Mouse (Mus musculus) MEL (cell line): ENCODE results near the gene Rph3al. TPM values are rescaled to one million over a fixed set of nuclear protein-coding genes. Genes with fewer than 3 reads are reported as not detected.

ENCODE experiments used
- DNase-seq: peaks from one replicate; pipeline ENCODE4 v3.0.0; 2011; ENCODE audit warnings: low read depth, low spot score
- H3K27ac ChIP-seq: 2 replicates; pipeline ENCODE4 v1.5.1; 2012; ENCODE audit warnings: low read depth, mild to moderate bottlenecking, control low read depth, low read length, moderate library complexity; ENCODE audit not compliant: control insufficient read depth
- H3K27me3 ChIP-seq, 2 experiments: fragments of 150-350 bp in 1 of 2; sonication (generic) in 1 of 2; 2 replicates each; pipeline ENCODE4 v1.6.1; 2012; ENCODE audit warnings: low read length in 2 of 2, mild to moderate bottlenecking in 2 of 2, improper control_type of control experiment in 1 of 2, moderate library complexity in 1 of 2; ENCODE audit not compliant: insufficient read depth in 2 of 2, control insufficient read depth in 1 of 2
- H3K36me3 ChIP-seq, 2 experiments: 2 replicates each; pipeline ENCODE4 v1.6.1; 2012 to 2014; ENCODE audit warnings: low read length in 2 of 2, improper control_type of control experiment in 1 of 2, inconsistent platforms in 1 of 2, mild to moderate bottlenecking in 1 of 2; ENCODE audit not compliant: insufficient read depth in 2 of 2, control insufficient read depth in 1 of 2
- H3K4me1 ChIP-seq, 2 experiments: fragments of 150-350 bp in 1 of 2; sonication (generic) in 1 of 2; 2 replicates each; pipeline ENCODE4 v1.6.1; 2012; ENCODE audit warnings: low read length in 2 of 2, improper control_type of control experiment in 1 of 2, mild to moderate bottlenecking in 1 of 2; ENCODE audit not compliant: insufficient read depth in 2 of 2, control insufficient read depth in 1 of 2
- H3K4me3 ChIP-seq, 2 experiments: fragments of 150-350 bp in 1 of 2; sonication (generic) in 1 of 2; 2 replicates each; pipeline ENCODE4 v1.5.1; 2012; ENCODE audit warnings: low read depth in 2 of 2, low read length in 2 of 2, mild to moderate bottlenecking in 2 of 2, moderate library complexity in 2 of 2, control low read depth in 1 of 2, improper control_type of control experiment in 1 of 2; ENCODE audit not compliant: control insufficient read depth in 1 of 2, insufficient read depth in 1 of 2
- H3K79me2 ChIP-seq: 2 replicates; pipeline ENCODE4 v1.6.1; 2012; ENCODE audit warnings: mild to moderate bottlenecking, low read length, moderate library complexity; ENCODE audit not compliant: control insufficient read depth, poor library complexity, insufficient read depth
- H3K9ac ChIP-seq: 2 replicates; pipeline ENCODE4 v1.6.1; 2012; ENCODE audit warnings: low read depth, mild to moderate bottlenecking, control low read depth, low read length, moderate library complexity; ENCODE audit not compliant: control insufficient read depth, poor library complexity, severe bottlenecking
- H3K9me3 ChIP-seq: fragments of 150-350 bp; sonication (generic); replicated peaks from 2 replicates; pipeline ENCODE4 v1.6.1; 2012; ENCODE audit warnings: mild to moderate bottlenecking, low read length, improper control_type of control experiment, moderate library complexity; ENCODE audit not compliant: insufficient read depth
- BHLHE40 ChIP-seq: IDR thresholded peaks from 2 replicates; pipeline ENCODE4 v1.6.1; 2012; ENCODE audit warnings: low read depth, mild to moderate bottlenecking, inconsistent platforms, low read length, improper control_type of control experiment, borderline replicate concordance
- CHD2 ChIP-seq: IDR thresholded peaks from 2 replicates; pipeline ENCODE4 v1.6.1; 2011; ENCODE audit warnings: low read length, improper control_type of control experiment
- CTCF ChIP-seq, 3 experiments: IDR thresholded peaks in 2 of 3; conservative IDR thresholded peaks in 1 of 3; 2 replicates each; pipeline ENCODE4 v1.5.1; 2011 to 2012; ENCODE audit warnings: low read length in 3 of 3, low read depth in 2 of 3, mild to moderate bottlenecking in 2 of 3, improper control_type of control experiment in 1 of 3, inconsistent platforms in 1 of 3, mixed read lengths in 1 of 3, moderate library complexity in 1 of 3; ENCODE audit not compliant: control insufficient read depth in 1 of 3, insufficient read depth in 1 of 3, poor library complexity in 1 of 3, severe bottlenecking in 1 of 3
- E2F4 ChIP-seq: IDR thresholded peaks from 2 replicates; pipeline ENCODE4 v1.6.1; 2011; ENCODE audit warnings: low read depth, low read length, improper control_type of control experiment, borderline replicate concordance
- ELF1 ChIP-seq: IDR thresholded peaks from 2 replicates; pipeline ENCODE4 v1.6.1; 2014; ENCODE audit warnings: low read depth, mild to moderate bottlenecking, inconsistent platforms, low read length, improper control_type of control experiment, moderate library complexity
- EP300 ChIP-seq, 2 experiments: IDR thresholded peaks; 2 replicates each; pipeline ENCODE4 v1.6.1; 2011; ENCODE audit warnings: improper control_type of control experiment in 2 of 2, low read length in 2 of 2, low read depth in 1 of 2, mild to moderate bottlenecking in 1 of 2
- ETS1 ChIP-seq: IDR thresholded peaks from 2 replicates; pipeline ENCODE4 v1.6.1; 2012; ENCODE audit warnings: low read depth, mild to moderate bottlenecking, inconsistent platforms, low read length, improper control_type of control experiment, moderate library complexity
- JUND ChIP-seq: IDR thresholded peaks from 2 replicates; pipeline ENCODE4 v1.6.1; 2011; ENCODE audit warnings: low read depth, mild to moderate bottlenecking, improper control_type of control experiment, low read length
- KAT2A ChIP-seq: conservative IDR thresholded peaks from 2 replicates; pipeline ENCODE4 v1.6.1; 2012; ENCODE audit warnings: low read depth, low read length, improper control_type of control experiment, inconsistent platforms
- MAFK ChIP-seq: IDR thresholded peaks from 2 replicates; pipeline ENCODE4 v1.6.1; 2011; ENCODE audit warnings: low read depth, mild to moderate bottlenecking, low read length, improper control_type of control experiment, borderline replicate concordance
- MAZ ChIP-seq: IDR thresholded peaks from 2 replicates; pipeline ENCODE4 v1.6.1; 2012; ENCODE audit warnings: low read depth, mild to moderate bottlenecking, inconsistent platforms, low read length, improper control_type of control experiment
- MYB ChIP-seq: IDR thresholded peaks from 2 replicates; pipeline ENCODE4 v1.6.1; 2011; ENCODE audit warnings: mild to moderate bottlenecking, low read depth, low read length, improper control_type of control experiment
- NELFE ChIP-seq: IDR thresholded peaks from 2 replicates; pipeline ENCODE4 v1.6.1; 2011; ENCODE audit warnings: low read depth, low read length, improper control_type of control experiment
- NRF1 ChIP-seq: IDR thresholded peaks from 2 replicates; pipeline ENCODE4 v1.6.1; 2014; ENCODE audit warnings: low read depth, mild to moderate bottlenecking, inconsistent platforms, low read length, improper control_type of control experiment, moderate library complexity; ENCODE audit not compliant: poor library complexity, insufficient read depth, severe bottlenecking
- POLR2AphosphoS2 ChIP-seq: IDR thresholded peaks from 2 replicates; pipeline ENCODE4 v1.6.1; 2011; ENCODE audit warnings: low read length, improper control_type of control experiment
- POLR2AphosphoS5 ChIP-seq: IDR thresholded peaks from 2 replicates; pipeline ENCODE4 v1.6.1; 2012; ENCODE audit warnings: low read depth, borderline replicate concordance, mild to moderate bottlenecking, inconsistent platforms, low read length, moderate library complexity, mixed read lengths
- RCOR1 ChIP-seq: IDR thresholded peaks from 2 replicates; pipeline ENCODE4 v1.6.1; 2012; ENCODE audit warnings: low read depth, mild to moderate bottlenecking, inconsistent platforms, low read length, improper control_type of control experiment
- SIN3A ChIP-seq: IDR thresholded peaks from 2 replicates; pipeline ENCODE4 v1.6.1; 2012; ENCODE audit warnings: low read length, improper control_type of control experiment, inconsistent platforms
- SMC3 ChIP-seq: IDR thresholded peaks from 2 replicates; pipeline ENCODE4 v1.6.1; 2011; ENCODE audit warnings: low read depth, low read length, improper control_type of control experiment
- TAL1 ChIP-seq: IDR thresholded peaks from 2 replicates; pipeline ENCODE4 v1.6.1; 2012; ENCODE audit warnings: mild to moderate bottlenecking, inconsistent platforms, low read length, moderate library complexity, mixed read lengths
- TBP ChIP-seq: IDR thresholded peaks from 2 replicates; pipeline ENCODE4 v1.8.0; 2011; ENCODE audit warnings: low read depth, low read length, improper control_type of control experiment
- TCF12 ChIP-seq: IDR thresholded peaks from 2 replicates; pipeline ENCODE4 v1.6.1; 2014; ENCODE audit warnings: low read depth, mild to moderate bottlenecking, inconsistent platforms, low read length, improper control_type of control experiment, moderate library complexity
- UBTF ChIP-seq: IDR thresholded peaks from 2 replicates; pipeline ENCODE4 v1.6.1; 2012; ENCODE audit warnings: low read depth, mild to moderate bottlenecking, inconsistent platforms, low read length, improper control_type of control experiment, moderate library complexity, borderline replicate concordance; ENCODE audit not compliant: insufficient read depth
- USF1 ChIP-seq: IDR thresholded peaks from 2 replicates; pipeline ENCODE4 v1.6.1; 2014; ENCODE audit warnings: low read depth, mild to moderate bottlenecking, inconsistent platforms, low read length, improper control_type of control experiment, moderate library complexity
- USF2 ChIP-seq, 2 experiments: IDR thresholded peaks; 2 replicates each; pipeline ENCODE4 v1.6.1; 2011 to 2012; ENCODE audit warnings: improper control_type of control experiment in 2 of 2, low read length in 2 of 2, borderline replicate concordance in 1 of 2, inconsistent platforms in 1 of 2, low read depth in 1 of 2, mild to moderate bottlenecking in 1 of 2; ENCODE audit not compliant: insufficient read depth in 1 of 2
- ZC3H11A ChIP-seq: IDR thresholded peaks from 2 replicates; pipeline ENCODE4 v1.6.1; 2012; ENCODE audit warnings: low read depth, mild to moderate bottlenecking, inconsistent platforms, low read length, improper control_type of control experiment
- ZKSCAN1 ChIP-seq: IDR thresholded peaks from 2 replicates; pipeline ENCODE4 v1.6.1; 2012; ENCODE audit warnings: low read depth, mild to moderate bottlenecking, inconsistent platforms, low read length, improper control_type of control experiment, moderate library complexity
- ZMIZ1 ChIP-seq: IDR thresholded peaks from 2 replicates; pipeline ENCODE4 v1.6.1; 2012; ENCODE audit warnings: low read depth, mild to moderate bottlenecking, inconsistent platforms, low read length, improper control_type of control experiment, moderate library complexity
- ZNF384 ChIP-seq: IDR thresholded peaks from 2 replicates; pipeline ENCODE4 v1.6.1; 2012; ENCODE audit warnings: low read depth, mild to moderate bottlenecking, inconsistent platforms, low read length, improper control_type of control experiment
- polyA plus RNA-seq, 2 experiments: library from polyadenylated mRNA; stranded (reverse) in 1 of 2; unstranded in 1 of 2; fragments of >175 nt in 1 of 2; fragments of >200 nt in 1 of 2; gene quantifications; 2 replicates each; pipeline versions ENCODE4 v1.2.1 to v1.2.4; 2012; ENCODE audit warnings: low replicate concordance in 2 of 2, low read depth in 1 of 2; ENCODE audit not compliant: insufficient read length in 2 of 2, insufficient read depth in 1 of 2, missing spikeins in 1 of 2
- total RNA-seq: library from RNA; depleted of rRNA; stranded (reverse); fragments of 300-350 nt; gene quantifications from 2 replicates; pipeline ENCODE4 v1.2.3, GENCODE M21; 2012

Rph3al gene
- total and polyA plus RNA-seq, 3 experiments, result 9.4 to 23.0 TPM; not detected in 1

DNA sequence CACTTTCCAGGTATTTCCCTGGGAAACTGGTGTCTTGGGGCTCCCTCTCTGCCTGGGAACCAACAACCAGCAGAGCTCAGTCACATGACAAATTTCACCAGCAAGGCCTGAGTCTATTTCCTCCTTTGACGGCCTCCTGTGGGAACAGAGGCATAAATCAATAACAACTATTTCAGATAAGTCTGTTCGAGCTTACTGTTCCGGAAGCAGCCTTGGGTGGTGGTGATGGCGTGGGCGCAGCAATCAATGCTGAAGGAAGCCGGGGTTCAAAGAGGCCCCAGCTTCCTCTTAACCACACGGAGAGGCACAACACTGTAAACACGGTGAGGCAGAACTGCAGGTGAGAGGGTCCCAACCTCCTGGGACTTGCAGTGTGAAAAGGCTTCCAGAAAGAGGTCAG is 38.5 kb upstream of the Rph3al start:
- Histone ChIP-seq H3K4me3 (no peak overlapping the region), H3K4me1 (peaks cover 2 to 13% of the 10 kb centered on the region in 2 experiments; a peak in 3 of 4 replicates), H3K27me3 (peaks cover 0 to 2% of the 10 kb centered on the region in 2 experiments; a peak in 1 of 4 replicates)
- no peak for TF ChIP-seq NELFE
- peak; percentile 98 for TF ChIP-seq RCOR1
- TF ChIP-seq POLR2AphosphoS5, result no peak
- TF ChIP-seq NRF1, result no peak
- TF ChIP-seq ELF1, result peak; percentile 56; the same call in 1 of the 2 replicates
- peak; percentile 70 to 71 for TF ChIP-seq EP300 (IDR thresholded peaks at IDR 0.05; ENCODE audit: low read depth in 1 of 2, low read length in 2 of 2)
- 0 out of 2 replicates have a peak, but pooled peaks have one; percentile 29 for TF ChIP-seq TBP
- TF ChIP-seq SIN3A, result peak; percentile 42; the same call in 1 of the 2 replicates
- peak; percentile 58; the same call in 1 of the 2 replicates for TF ChIP-seq ETS1
- TF ChIP-seq BHLHE40, result peak; percentile 33; the same call in 1 of the 2 replicates
- peak; percentile 83 for TF ChIP-seq USF1
- peak in 1 of 2 experiments; percentile 50; a peak in 1 of 4 replicates for TF ChIP-seq USF2 (IDR thresholded peaks at IDR 0.05; ENCODE audit: borderline replicate concordance in 1 of 2, insufficient read depth in 1 of 2, low read depth in 1 of 2, low read length in 2 of 2)
- TF ChIP-seq, all 39 proteins: peak for 9
- Histone ChIP-seq H3K36me3 (peaks cover 0 to 4% of the 10 kb centered on the region in 2 experiments; a peak in 2 of 4 replicates), H3K79me2 (no peaks in the 10 kb centered on the region), H3K9ac (peak overlapping the region; percentile 11; the same call in 1 of the 2 replicates), H3K9me3 (no peaks in the 10 kb centered on the region), H3K27ac (no peak overlapping the region)
- DNase-seq, result peak; percentile 69

DNA sequence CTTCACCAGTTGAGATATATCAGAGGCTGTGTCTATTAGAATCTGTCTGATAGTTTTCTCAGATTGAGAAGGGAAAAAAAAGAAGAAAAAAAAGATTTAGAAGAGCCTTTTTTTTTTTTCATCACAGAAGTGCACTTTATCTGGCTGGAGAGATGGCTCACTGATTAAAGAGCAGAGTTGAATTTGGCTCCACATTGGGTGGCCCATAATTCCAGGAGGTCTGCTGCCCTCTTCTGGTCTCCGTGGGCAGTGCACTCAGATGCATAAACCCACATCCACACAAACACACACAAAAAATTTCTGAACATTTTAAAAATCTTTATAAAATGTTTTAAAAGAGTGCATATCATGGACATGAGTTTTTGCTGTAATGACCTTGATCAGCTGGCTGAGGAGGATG is 35.8 kb upstream of the Rph3al start:
- peak; percentile 53 for DNase-seq
- no peak overlapping the region for H3K9ac ChIP-seq
- H3K4me3 ChIP-seq, result no peak overlapping the region
- no peaks in the 10 kb centered on the region for H3K27me3 ChIP-seq
- no peaks in the 10 kb centered on the region for H3K79me2 ChIP-seq
- H3K27ac ChIP-seq, result no peak overlapping the region
- H3K4me1 ChIP-seq, result peaks cover 2 to 13% of the 10 kb centered on the region in 2 experiments; a peak in 3 of 4 replicates
- no peaks in the 10 kb centered on the region for H3K9me3 ChIP-seq
- peaks cover 0 to 4% of the 10 kb centered on the region in 2 experiments; a peak in 2 of 4 replicates for H3K36me3 ChIP-seq
- TF ChIP-seq CHD2 (no peak), NELFE (no peak), TAL1 (no peak), KAT2A (no peak), JUND (no peak), ZNF384 (peak; percentile 83), USF2 (IDR thresholded peaks at IDR 0.05; ENCODE audit: borderline replicate concordance in 1 of 2, insufficient read depth in 1 of 2, low read depth in 1 of 2, low read length in 2 of 2) (no peak), MAFK (no peak), MAZ (no peak), E2F4 (no peak), RCOR1 (peak; percentile 16; the same call in 1 of the 2 replicates), NRF1 (no peak), UBTF (no peak), ETS1 (no peak), SIN3A (peak; percentile 24; the same call in 1 of the 2 replicates), ZC3H11A (peak; percentile 70), TCF12 (no peak), MYB (no peak), CTCF (IDR thresholded peaks at IDR 0.05 in 2 of 3, conservative IDR thresholded peaks at IDR 0.05 in 1 of 3; ENCODE audit: control insufficient read depth in 1 of 3, insufficient read depth in 1 of 3, low read depth in 2 of 3, low read length in 3 of 3, poor library complexity in 1 of 3, severe bottlenecking in 1 of 3) (peak; percentile 72 to 80 (median 80)), SMC3 (peak; percentile 74), POLR2AphosphoS2 (no peak), ZKSCAN1 (no peak), ZMIZ1 (no peak), BHLHE40 (no peak)
